Comparison of ENCODE assay signal across 8 mouse cellular contexts in genomic region chr2:30823385-30824153, GRCm38 (mm10). TPM values are rescaled to one million over a fixed set of nuclear protein-coding genes. Genes with fewer than 3 reads are reported as not detected.
DNase-seq lines count a peak whose midpoint lies in the region; ATAC-seq and TF ChIP-seq lines count a peak whose summit lies in the region.

No protein-coding gene starts in this region.

- intact Hi-C loops in heart, adult 2 months (cut with DNase I) = loop anchor here (2.0 kb wide), 1 partner anchor 15 kb away; no protein-coding TSS in a partner anchor

- no peak for TF ChIP-seq POLR2A in heart, adult 2 months (IDR thresholded peaks at IDR 0.05; ENCODE audit: insufficient read depth, low read depth, low read length)

- TF ChIP-seq CTCF in heart, adult 2 months (IDR thresholded peaks at IDR 0.05) = no peak

- no peak for ATAC-seq in midbrain, embryonic 11.5 days (ENCODE audit: low FRiP score)
- no peak for ATAC-seq in megakaryocyte-erythroid progenitor cell, adult 5-6 weeks (replicated peaks; ENCODE audit: low FRiP score, low TSS enrichment, poor library complexity, severe bottlenecking)

- peaks cover 83% of the 10 kb centered on the region for H3K36me3 ChIP-seq in midbrain, embryonic 10.5 days
- H3K36me3 ChIP-seq in midbrain, embryonic 11.5 days (ENCODE audit: control insufficient read depth, insufficient read depth, low read length) = peaks cover 46% of the 10 kb centered on the region
- H3K36me3 ChIP-seq in heart, adult 2 months (ENCODE audit: control insufficient read depth, insufficient read depth, low read length) = no peaks in the 10 kb centered on the region

- H3K4me3 ChIP-seq in midbrain, embryonic 10.5 days = 0 out of 2 replicates have a peak overlapping the region, but pooled peaks have one; percentile 7
- no peak overlapping the region for H3K4me3 ChIP-seq in midbrain, embryonic 11.5 days (ENCODE audit: low read depth, low read length)
- H3K4me3 ChIP-seq in heart, adult 2 months = no peak overlapping the region

- no peak for TF ChIP-seq EP300 in heart, adult 2 months (IDR thresholded peaks at IDR 0.05; ENCODE audit: insufficient read depth, low read depth, low read length)

- H3K4me1 ChIP-seq in midbrain, embryonic 10.5 days = peaks cover 30% of the 10 kb centered on the region
- H3K4me1 ChIP-seq in midbrain, embryonic 11.5 days (ENCODE audit: control insufficient read depth, insufficient read depth, low read length) = peaks cover 9% of the 10 kb centered on the region
- peaks cover 5% of the 10 kb centered on the region for H3K4me1 ChIP-seq in heart, adult 2 months (ENCODE audit: control insufficient read depth, insufficient read depth, low read length)

- H3K9me3 ChIP-seq in midbrain, embryonic 10.5 days (replicated peaks) = peaks cover 11% of the 10 kb centered on the region
- peaks cover 3% of the 10 kb centered on the region; the same call in 1 of the 2 replicates for H3K9me3 ChIP-seq in midbrain, embryonic 11.5 days (ENCODE audit: control insufficient read depth, low read length)

- H3K27me3 ChIP-seq in midbrain, embryonic 10.5 days (ENCODE audit: low read depth, poor library complexity, severe bottlenecking) = no peaks in the 10 kb centered on the region
- H3K27me3 ChIP-seq in midbrain, embryonic 11.5 days (ENCODE audit: control insufficient read depth, insufficient read depth, low read length) = no peaks in the 10 kb centered on the region
- no peaks in the 10 kb centered on the region for H3K27me3 ChIP-seq in heart, adult 2 months (ENCODE audit: control insufficient read depth, insufficient read depth, low read length)

- no peak for DNase-seq in midbrain, embryonic 10.5 days (ENCODE audit: low spot score)
- no peak for DNase-seq in midbrain, embryonic 11.5 days (ENCODE audit: low spot score, missing footprints)
- peak; percentile 34 to 53 for DNase-seq in adrenal gland, postnatal 36 days
- peak; percentile 51 to 54 for DNase-seq in heart, adult 2 months
- DNase-seq in kidney, adult 9 months = peak; percentile 62
- peak; percentile 75 for DNase-seq in lung, postnatal 14 days
- no peak for DNase-seq in thymus, postnatal 25 days

- 82% methylated on average over 13 of the region's 13 CpGs for WGBS in midbrain, embryonic 10.5 days
- 79% methylated on average over 13 of the region's 13 CpGs for WGBS in midbrain, embryonic 11.5 days
- 64% methylated on average over 13 of the region's 13 CpGs for WGBS in heart, adult 2 months

- no peak overlapping the region for H3K4me2 ChIP-seq in midbrain, embryonic 11.5 days

- no peaks in the 10 kb centered on the region; the same call in 1 of the 2 replicates for H3K79me2 ChIP-seq in heart, adult 2 months (replicated peaks; ENCODE audit: control insufficient read depth, insufficient read depth, low read length)

- H3K27ac ChIP-seq in midbrain, embryonic 10.5 days (replicated peaks) = no peak overlapping the region
- H3K27ac ChIP-seq in midbrain, embryonic 11.5 days (ENCODE audit: low read depth, low read length) = no peak overlapping the region
- no peak overlapping the region for H3K27ac ChIP-seq in heart, adult 2 months

- H3K9ac ChIP-seq in midbrain, embryonic 11.5 days (ENCODE audit: low read length) = no peak overlapping the region
- no peak overlapping the region for H3K9ac ChIP-seq in heart, adult 2 months (ENCODE audit: low read depth, low read length)

RNA-seq across cellular contexts. Expression of gene Asb6, which starts 6.6 kb away (rescaled TPM):
- polyA plus RNA-seq in midbrain, embryonic 10.5 days (2016; fragmentation: Nextera tagmentation; extraction: Ambion mirVana) = 43.9 and 45.8 TPM in 2 replicates
- polyA plus RNA-seq in midbrain, embryonic 11.5 days (2014; fragmentation: Nextera tagmentation; extraction: Ambion mirVana) = 23.0 and 31.0 TPM in 2 replicates
- total RNA-seq in adrenal gland, postnatal 36 days (2021) = 10 to 100 TPM; 23.9 to 27.0 TPM
- total RNA-seq in heart, adult 2 months (2021) = 1 to 10 TPM; 7.8 to 8.1 TPM
- 12.8 and 13.6 TPM in 2 replicates for polyA plus RNA-seq in heart, adult 2 months (2012; rRNA removed)
- total RNA-seq in megakaryocyte-erythroid progenitor cell, adult 5-6 weeks (2014; fragmentation: Nextera tagmentation) = 30.1 and 31.3 TPM in 2 replicates
- total RNA-seq in megakaryocyte-erythroid progenitor cell, adult 5-6 weeks (2017) = 16.2 and 37.6 TPM in 2 replicates

RNA-seq across cellular contexts. Expression of gene Prrx2, which starts 11.2 kb away (rescaled TPM):
- polyA plus RNA-seq in midbrain, embryonic 10.5 days (2016; fragmentation: Nextera tagmentation; extraction: Ambion mirVana) = 22.3 and 29.5 TPM in 2 replicates
- 20.1 and 24.4 TPM in 2 replicates for polyA plus RNA-seq in midbrain, embryonic 11.5 days (2014; fragmentation: Nextera tagmentation; extraction: Ambion mirVana)
- 1 to 10 TPM in 1 of 2 experiments, under 1 TPM in 1; 0.46 to 2.2 TPM for total RNA-seq in adrenal gland, postnatal 36 days (2021)
- under 1 TPM; 0.75 to 0.84 TPM for total RNA-seq in heart, adult 2 months (2021)
- polyA plus RNA-seq in heart, adult 2 months (2012; rRNA removed) = 1.6 and 2.4 TPM in 2 replicates
- not detected in 2 replicates for total RNA-seq in megakaryocyte-erythroid progenitor cell, adult 5-6 weeks (2014; fragmentation: Nextera tagmentation)
- total RNA-seq in megakaryocyte-erythroid progenitor cell, adult 5-6 weeks (2017) = not detected in 2 replicates

RNA-seq across cellular contexts. Expression of gene Ntmt1, which starts 15.9 kb away (rescaled TPM):
- polyA plus RNA-seq in midbrain, embryonic 10.5 days (2016; fragmentation: Nextera tagmentation; extraction: Ambion mirVana) = 126 and 127 TPM in 2 replicates
- 98.7 and 107 TPM in 2 replicates for polyA plus RNA-seq in midbrain, embryonic 11.5 days (2014; fragmentation: Nextera tagmentation; extraction: Ambion mirVana)
- total RNA-seq in adrenal gland, postnatal 36 days (2021) = 10 to 100 TPM; 49.6 to 52.2 TPM
- 10 to 100 TPM; 22.0 to 27.3 TPM for total RNA-seq in heart, adult 2 months (2021)
- 27.4 and 30.2 TPM in 2 replicates for polyA plus RNA-seq in heart, adult 2 months (2012; rRNA removed)
- total RNA-seq in megakaryocyte-erythroid progenitor cell, adult 5-6 weeks (2014; fragmentation: Nextera tagmentation) = 23.7 and 36.8 TPM in 2 replicates
- 9.8 and 14.7 TPM in 2 replicates for total RNA-seq in megakaryocyte-erythroid progenitor cell, adult 5-6 weeks (2017)

RNA-seq across cellular contexts. Expression of gene 1700001O22Rik, which starts 20.1 kb away (rescaled TPM):
- polyA plus RNA-seq in midbrain, embryonic 10.5 days (2016; fragmentation: Nextera tagmentation; extraction: Ambion mirVana) = 3.5 and 4.0 TPM in 2 replicates
- polyA plus RNA-seq in midbrain, embryonic 11.5 days (2014; fragmentation: Nextera tagmentation; extraction: Ambion mirVana) = 1.5 and 2.5 TPM in 2 replicates
- total RNA-seq in adrenal gland, postnatal 36 days (2021) = 1 to 10 TPM in 1 of 2 experiments, under 1 TPM in 1; 0.99 to 2.8 TPM
- total RNA-seq in heart, adult 2 months (2021) = 1 to 10 TPM in 1 of 2 experiments, under 1 TPM in 1; 0.52 to 1.3 TPM
- polyA plus RNA-seq in heart, adult 2 months (2012; rRNA removed) = 0.73 and 1.1 TPM in 2 replicates
- 0.54 and 1.2 TPM in 2 replicates for total RNA-seq in megakaryocyte-erythroid progenitor cell, adult 5-6 weeks (2014; fragmentation: Nextera tagmentation)
- not detected in 2 replicates for total RNA-seq in megakaryocyte-erythroid progenitor cell, adult 5-6 weeks (2017)

Comparison
In these comparisons a context has a peak if more than half of its experiments do, and no peak if none do; other contexts are left out.
1. DNase-seq: peak in adrenal gland, postnatal 36 days (2 of 2), heart, adult 2 months (2 of 2), kidney, adult 9 months (single experiment) and lung, postnatal 14 days (single experiment); none in midbrain, embryonic 10.5 days (single experiment), midbrain, embryonic 11.5 days (single experiment) and thymus, postnatal 25 days (single experiment).